Mouse (Mus musculus) adrenal gland, adult (tissue): ENCODE data around the gene A430089I19Rik.
"Not testable (repeated sequence)": the region's sequence is repeated elsewhere in the genome, so short reads cannot be mapped to it uniquely, and the experiment has no call there.

Experiments used
- DNase-seq, 2 experiments: peaks; one replicate each; pipeline ENCODE4 v3.0.0; 2022 to 2023; ENCODE audit warnings: low spot score in 1 of 2; ENCODE audit not compliant: inconsistent age in 2 of 2

Gene A430089I19Rik

DNA sequence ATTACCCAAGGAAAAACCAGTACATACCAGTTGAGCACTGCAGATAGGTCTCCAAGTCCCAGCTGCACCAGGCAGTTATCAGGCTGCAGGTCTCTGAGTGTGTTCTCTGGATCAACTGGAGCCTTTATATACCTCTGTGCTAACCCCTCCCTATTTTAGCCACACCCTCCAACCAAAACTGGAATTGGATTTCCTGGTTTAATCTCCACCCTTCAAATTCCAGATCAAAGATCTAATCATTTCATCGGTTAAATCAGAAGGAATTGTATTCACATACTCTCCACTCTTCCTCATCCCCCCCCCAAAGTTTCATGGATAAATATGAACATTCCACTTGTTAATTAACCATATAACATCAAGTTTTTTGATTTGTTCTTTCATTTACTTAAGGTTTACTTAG lies at the start of gene A430089I19Rik:
TSS of gene A430089I19Rik (minus strand) at position 101 of the 400 bp plus-strand sequence.
- not testable (repeated sequence) for DNase-seq

DNA sequence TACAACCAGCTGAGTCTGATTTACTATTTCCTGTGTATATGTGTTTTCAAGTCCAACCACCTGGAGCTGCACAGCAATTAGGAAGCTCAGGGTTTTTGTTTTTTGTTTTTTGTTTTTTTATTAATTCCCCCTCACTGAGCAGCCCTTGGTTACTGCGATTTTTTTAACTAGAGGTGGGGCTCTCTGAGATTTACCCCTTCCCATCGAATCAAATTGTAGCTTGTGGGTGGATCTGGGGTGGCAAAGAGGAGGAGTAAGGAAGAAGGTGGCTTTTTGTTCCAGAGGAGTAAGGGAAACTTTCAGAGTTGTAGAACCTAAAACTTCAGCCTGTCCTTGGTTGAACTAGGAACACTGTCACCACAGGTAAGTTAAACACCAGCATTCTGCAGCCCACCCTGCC lies 32.9 kb upstream of the A430089I19Rik start, which contains the start of gene AA792892:
TSS of gene AA792892 (plus strand) at position 301 of the 400 bp plus-strand sequence.
- not testable (repeated sequence) for DNase-seq

DNA sequence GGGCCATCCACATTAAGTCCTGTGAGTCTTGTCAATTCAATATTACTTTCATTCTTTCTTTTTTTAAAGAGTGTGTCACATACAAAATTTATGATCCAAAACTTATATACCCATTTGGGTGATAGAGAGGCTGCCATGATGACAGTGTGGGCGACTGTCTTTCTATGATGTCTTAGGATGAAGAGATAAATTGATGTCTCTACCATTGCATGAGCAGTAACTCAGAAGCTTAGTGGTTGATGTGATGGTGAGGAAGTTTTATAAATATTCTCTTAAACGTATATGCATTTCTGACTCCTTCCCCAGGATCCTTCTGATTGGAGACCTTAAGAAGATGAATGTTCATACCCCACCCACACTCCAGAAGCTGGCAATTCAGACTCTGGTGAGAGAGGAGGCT lies 7.5 kb upstream of the A430089I19Rik start, which contains the start of gene Gm6502:
TSS of gene Gm6502 (plus strand) at position 301 of the 400 bp plus-strand sequence.
- DNase-seq = not testable (repeated sequence)
